Mouse (Mus musculus) retina, postnatal 1 day (tissue): ENCODE data around the gene Stard5.

Source experiments
- DNase-seq: peaks from one replicate; pipeline ENCODE4 v3.0.0-alpha.2; 2012

The Stard5 gene

GRCm38 (mm10) chr7:83667936-83668645 lies 36.3 kb downstream of the Stard5 start:
- DNase-seq = no peak

DNA sequence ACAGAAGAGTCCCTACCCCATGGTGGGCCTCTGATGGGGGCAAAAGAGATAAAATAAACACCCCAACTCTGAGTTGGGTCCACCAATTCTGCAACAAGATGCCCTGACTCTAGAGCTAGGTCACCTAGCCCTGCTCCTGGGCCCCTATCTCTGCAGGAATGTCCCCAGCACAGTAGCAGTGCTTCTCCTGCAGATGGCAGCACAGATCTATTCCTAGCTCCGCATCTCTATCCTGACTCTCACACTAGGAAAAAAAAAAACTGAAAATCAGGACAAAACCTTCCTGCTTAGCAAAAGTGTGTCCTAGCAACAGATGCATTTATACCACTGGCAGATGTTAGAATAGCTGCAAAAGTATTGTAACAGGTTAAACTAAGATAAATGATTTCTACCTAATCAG lies 37.0 kb downstream of the Stard5 start:
- peak; percentile 54 for DNase-seq

- no peak for DNase-seq
These were observed 39.8 kb downstream of the Stard5 start for GRCm38 (mm10) chr7:83671573-83671972.

- peak; percentile 60 for DNase-seq
These were observed 43.9 kb downstream of the Stard5 start for GRCm38 (mm10) chr7:83675545-83676254.

DNA sequence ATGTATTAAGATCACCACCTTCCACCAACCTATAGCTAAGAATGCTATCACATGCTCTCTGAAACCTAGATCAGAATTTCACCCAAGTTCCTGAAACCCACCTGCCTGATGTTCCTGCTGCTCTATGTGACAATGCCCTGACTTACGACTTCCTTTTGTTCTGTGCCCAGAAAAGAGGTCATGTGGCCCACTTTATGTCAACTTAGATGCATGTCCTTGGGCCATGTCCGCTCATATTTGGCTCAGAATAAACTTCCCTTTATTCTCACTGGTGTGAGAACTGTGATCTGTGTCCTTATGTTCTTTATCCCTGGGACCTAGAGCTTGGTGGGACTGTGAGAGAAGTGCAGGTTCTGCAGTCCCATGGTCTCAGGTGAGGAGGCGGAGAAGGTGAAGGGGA lies 45.5 kb downstream of the Stard5 start:
- no peak for DNase-seq

DNA sequence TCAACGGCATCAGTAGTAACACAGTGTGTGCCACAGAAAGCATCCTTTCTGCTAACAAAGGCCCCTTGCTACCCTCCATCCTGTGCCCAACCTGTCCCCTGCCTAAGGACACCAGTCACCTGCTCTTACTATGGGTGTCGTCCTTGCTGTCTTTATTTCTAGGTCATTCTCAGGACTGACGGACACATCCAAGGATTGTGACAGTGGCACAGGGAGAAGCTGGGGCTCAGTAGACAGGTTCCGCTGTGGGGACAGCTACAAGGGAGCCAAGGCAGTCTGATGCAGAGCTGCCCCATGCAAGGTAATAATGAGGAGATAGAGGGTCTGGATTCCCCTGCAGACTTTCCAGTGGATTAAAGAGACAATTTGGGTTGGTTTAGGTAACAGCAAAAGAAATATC lies 46.7 kb downstream of the Stard5 start:
- no peak for DNase-seq

DNA sequence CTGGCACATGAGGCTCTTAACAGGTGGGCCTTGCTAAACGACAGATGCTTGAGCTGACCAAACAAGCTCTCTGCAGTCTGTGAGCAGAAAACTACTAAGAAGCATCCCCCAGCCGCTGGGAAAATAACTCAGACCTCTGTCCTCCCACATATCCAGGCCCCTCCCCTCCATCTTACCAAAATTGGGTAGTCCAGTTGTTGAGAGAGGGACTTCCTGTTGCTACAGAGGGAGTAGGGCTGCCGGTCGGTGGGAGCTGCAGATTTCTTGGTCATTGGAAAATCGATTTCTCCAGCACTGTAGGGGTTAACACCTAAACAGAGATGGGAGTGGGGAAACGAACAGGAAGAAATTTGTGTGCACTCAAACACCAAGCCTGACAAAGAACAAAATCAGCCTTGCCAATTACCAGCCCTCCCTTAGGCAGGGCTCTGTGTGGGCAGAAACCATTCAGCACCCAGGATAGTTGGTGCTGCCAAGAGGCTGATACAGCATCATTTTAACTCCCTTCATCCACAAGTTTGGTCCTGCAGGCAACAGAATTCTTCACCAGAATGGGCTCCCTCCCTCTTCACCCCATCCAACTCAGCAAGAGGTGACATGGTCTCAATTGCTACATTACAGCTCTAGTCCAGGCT lies 51.0 kb downstream of the Stard5 start:
- no peak for DNase-seq

DNA sequence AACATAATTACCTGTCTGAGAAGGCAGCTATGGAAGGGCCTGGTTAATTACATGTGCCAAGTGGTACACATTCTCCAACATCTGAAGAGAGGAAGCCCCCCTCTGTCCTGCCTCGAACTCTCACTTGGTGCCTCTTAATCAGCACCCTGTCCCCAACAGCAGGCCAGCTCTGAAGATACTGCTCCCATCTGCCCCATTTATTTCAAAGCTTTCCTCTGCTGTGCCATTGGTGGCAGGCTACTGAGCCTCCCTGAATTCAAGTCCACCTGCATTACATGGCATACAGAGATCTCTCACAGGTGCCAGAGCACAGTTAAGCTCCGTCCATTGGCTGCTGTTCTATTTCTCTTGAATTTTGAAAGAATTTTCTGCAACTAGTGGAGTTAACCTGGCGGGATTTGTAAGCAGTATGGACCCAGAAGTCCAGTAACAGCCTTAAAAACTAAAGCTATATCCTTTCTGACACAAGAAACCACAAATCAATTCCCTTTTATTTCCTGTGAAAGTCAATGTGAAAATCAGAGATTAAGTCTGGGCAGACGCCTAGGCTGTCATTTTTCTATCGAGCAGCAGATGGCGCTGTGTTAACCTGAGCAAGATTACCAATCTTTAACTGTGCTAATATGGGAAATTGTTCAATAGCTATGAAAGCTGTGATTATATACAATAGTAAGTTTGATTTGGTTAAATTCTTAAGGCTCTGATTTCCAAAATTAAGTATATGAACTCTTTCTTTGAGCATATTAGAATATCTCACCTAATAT lies 63.9 kb downstream of the Stard5 start:
- DNase-seq = peak; percentile 43

DNA sequence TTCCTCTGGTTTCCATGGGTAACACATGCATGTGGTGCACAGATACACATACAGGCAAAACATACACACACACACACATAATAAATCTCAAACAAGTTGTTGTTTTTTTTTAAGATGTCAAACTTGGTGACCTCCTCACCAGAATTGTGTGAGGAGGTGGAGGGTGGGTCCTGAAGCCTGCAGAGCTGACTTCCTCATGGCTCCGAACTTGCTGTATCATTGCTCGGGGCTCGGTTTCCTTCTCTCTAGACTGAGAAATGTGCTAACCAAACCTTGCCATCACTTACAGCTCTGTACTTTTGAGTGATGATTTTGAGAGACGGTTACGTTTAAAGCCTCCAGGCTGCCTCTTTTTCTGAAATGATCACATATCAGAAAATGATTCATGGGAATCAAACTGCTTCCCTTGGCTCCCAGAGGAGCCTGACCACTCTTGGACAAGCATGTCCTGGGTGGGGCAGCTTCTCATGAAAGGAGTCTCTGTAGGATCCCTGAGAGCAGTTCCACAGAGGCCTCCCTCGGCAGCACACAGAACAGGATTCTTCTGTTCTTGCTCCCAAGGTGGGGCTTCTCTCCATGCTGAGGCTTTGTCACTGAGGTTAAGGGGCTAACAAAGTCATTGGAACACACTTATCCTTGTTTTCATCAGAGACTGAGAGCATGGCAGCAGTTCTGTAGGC lies 67.4 kb downstream of the Stard5 start:
- DNase-seq = no peak
